Mouse (Mus musculus): ENCODE measurements around the gene Dnajb2. TPM values are rescaled to one million over a fixed set of nuclear protein-coding genes. Genes with fewer than 3 reads are reported as not detected.

The Dnajb2 gene
- total RNA-seq, 2 experiments from 2014 or later, result 58.3 to 61.4 TPM

- DNase-seq, result peak; percentile 85 to 88
- intact Hi-C loops (cut with DNase I), result no loop called here
Observed at GRCm38 (mm10) chr1:75248041-75248772, 12.0 kb downstream of the Dnajb2 start.

DNA sequence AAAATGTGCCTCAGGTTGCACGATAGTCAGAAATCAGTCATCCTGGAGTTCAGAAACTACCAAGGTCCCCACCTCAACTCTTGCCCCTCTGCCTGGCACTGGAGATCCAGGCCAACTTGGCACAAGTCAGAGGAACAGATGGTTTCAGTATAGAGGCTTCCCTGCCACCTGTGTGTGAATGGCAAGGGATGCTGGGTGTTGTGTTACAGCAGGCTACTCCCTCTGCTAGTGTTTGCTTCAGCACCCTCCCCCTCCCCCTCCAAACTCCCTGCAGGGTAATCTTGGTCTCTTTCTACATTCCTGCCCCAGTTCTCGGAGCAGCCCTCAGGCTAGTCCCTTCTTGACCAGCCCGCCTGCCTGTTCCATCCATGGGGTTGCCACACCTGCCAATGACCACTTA lies 14.3 kb downstream of the Dnajb2 start:
- intact Hi-C loops (cut with DNase I), result loop anchor here (10.0 kb wide), 1 partner anchor 306 kb away; no protein-coding TSS in a partner anchor
- DNase-seq, result no peak

- intact Hi-C loops (cut with DNase I), result loop anchor here (1.0 to 10.0 kb wide), 2 partner anchors 17 to 307 kb away; no protein-coding TSS in a partner anchor
- DNase-seq, result peak; percentile 83 to 85
Observed at GRCm38 (mm10) chr1:75251112-75251970, 15.1 kb downstream of the Dnajb2 start.

DNA sequence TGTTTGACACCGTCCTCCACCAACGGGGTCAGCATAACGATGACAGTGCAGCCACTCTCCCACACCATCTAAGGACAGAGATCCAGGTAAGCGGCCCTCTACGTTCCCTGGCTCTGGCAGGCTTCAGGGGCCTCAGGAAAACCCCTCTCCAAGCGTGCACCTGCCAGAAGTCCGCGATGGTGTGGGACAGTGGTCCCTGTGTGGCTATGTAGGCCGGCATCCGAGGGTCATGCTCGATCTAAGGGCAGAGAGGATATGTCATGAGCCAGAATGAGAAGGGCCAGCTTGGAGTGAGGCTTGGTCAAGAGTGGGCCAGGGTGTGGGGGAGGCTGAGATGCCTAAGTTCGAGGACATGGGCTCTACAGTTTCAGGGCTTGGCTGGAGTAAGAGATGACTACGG lies 16.1 kb downstream of the Dnajb2 start:
- no peak for DNase-seq
- intact Hi-C loops (cut with DNase I), result loop anchor here (10.0 kb wide), 1 partner anchor 308 kb away; no protein-coding TSS in a partner anchor

GRCm38 (mm10) chr1:75253029-75253428 lies 16.8 kb downstream of the Dnajb2 start:
- DNase-seq, result no peak
- intact Hi-C loops (cut with DNase I), result loop anchor here (10.0 kb wide), 1 partner anchor 308 kb away; no protein-coding TSS in a partner anchor

DNA sequence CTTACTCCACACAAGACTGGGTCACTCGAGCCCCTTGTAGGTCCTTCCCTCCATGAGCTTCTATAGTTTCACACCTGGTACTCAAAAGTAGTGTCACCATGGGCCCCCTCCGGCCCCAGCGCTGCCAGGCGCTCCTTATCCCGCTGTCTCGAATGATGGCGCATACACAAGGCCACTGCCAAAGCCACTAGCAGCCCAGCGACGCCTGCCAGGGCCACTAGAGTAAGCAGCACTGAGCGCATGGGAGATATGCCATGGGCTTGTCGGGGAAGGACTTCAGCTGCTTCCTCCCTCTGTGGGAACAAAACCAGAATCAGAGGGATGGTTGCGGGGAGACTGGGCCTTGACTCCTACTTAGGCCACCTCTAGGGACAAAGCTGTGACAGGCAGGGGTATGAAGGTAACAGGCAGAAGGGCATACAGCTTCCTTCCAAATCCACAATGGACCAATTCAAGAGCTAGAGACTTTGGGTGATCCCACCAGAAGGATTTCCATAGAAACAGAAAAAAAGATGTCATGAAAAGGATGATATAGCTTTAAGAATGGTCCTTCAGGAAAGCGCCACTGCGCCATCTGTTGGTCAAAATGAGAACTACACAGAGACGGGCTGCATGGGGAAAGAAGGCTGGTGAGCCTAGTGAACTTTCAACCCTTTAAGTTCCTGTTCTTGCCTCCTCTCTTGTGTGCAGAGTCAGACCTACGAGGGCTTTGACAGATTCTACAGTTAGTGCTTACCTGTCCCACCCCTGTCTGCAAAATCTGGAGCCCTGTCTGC lies 17.8 kb downstream of the Dnajb2 start:
- DNase-seq, result peak; percentile 82 to 92
- intact Hi-C loops (cut with DNase I), result loop anchor here (10.0 kb wide), 1 partner anchor 309 kb away; no protein-coding TSS in a partner anchor

GRCm38 (mm10) chr1:75254625-75255013 lies 18.4 kb downstream of the Dnajb2 start:
- DNase-seq, result no peak
- intact Hi-C loops (cut with DNase I), result loop anchor here (10.0 kb wide), 1 partner anchor 310 kb away; no protein-coding TSS in a partner anchor

DNA sequence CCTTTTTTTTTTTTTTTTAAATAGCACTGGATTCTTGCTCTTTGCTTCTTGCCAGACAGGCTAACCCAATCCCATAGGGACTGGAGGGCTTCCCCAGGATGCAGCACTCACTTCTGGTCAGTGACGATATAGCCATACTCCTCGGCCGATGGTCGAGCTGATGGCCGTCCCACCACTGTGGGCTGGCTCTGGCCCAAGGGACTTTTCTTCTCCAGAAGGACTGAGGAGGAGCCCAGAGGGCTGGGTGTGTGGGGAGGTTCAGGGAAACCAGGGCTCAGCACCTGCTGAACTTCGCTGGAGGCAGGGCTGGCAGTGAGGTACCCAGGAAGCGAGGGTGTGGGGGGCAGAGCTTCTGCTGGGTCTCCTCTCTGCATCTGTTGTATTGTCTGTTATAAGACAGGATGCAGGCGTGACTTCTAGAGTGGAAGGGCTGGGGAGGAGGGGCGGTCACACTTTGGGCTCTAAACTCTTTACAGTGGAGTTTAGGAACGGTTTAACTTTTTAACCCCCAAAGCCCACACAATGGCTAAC lies 19.4 kb downstream of the Dnajb2 start:
- DNase-seq, result peak; percentile 30 to 34
- intact Hi-C loops (cut with DNase I), result loop anchor here (10.0 kb wide), 1 partner anchor 311 kb away; no protein-coding TSS in a partner anchor

- intact Hi-C loops (cut with DNase I), result no loop called here
Observed at GRCm38 (mm10) chr1:75261278-75261677, 25.1 kb downstream of the Dnajb2 start.

DNA sequence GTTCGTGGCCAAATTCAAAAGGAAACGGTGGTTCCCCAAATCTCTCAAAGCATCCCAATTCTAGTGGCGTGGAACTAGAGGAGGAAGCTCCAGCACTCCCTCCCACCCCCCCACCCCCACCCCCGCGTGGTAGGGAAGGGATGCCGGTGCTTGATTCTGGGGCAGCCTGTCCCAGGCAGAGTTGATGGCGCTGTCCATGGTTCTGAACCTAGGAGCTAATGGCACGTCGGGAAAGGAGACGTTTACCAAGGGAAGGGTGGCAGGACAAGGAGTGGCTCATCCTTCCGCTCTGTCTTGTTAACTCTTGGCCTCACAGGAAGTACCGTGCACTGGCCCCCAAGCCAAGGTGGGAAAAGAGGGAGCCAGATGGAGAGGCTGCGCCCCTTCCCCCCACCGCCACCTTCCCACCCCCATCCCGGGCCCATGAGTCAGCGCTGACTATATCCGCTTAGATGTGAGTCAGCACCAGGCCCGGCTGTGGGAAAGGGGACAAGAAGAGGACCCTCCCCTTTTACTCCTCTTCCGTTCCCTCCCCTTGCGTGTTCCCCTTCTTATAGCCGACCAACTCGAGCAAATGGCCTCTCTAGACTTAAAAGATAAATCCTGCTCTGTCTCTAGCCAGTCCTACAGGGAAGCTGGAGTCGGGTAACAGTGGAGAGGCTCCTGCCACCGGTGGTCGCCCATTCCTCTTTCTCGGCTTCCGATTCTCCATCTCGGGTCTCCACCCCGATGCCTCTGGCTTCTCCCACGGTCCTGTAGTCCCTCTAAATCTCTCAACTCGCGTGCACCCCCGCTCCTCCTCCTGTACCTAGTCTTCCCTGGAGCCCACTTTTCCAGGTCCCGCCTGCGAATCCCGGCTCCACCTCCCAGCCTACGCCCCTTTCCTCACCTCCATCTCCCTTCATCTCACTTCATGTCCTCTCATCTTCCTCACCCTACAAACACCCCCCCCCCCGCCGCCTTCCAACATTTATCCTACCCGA lies 27.1 kb downstream of the Dnajb2 start:
- intact Hi-C loops (cut with DNase I), result no loop called here

More at GRCm38 (mm10) chr1:75261278-75261677, 25.1 kb downstream of the Dnajb2 start:
- DNase-seq, result no peak

GRCm38 (mm10) chr1:75264091-75264880 lies 28.1 kb downstream of the Dnajb2 start, which contains the start of gene Ptprn:
TSS of gene Ptprn (minus strand) at chr1:75264502.
- intact Hi-C loops (cut with DNase I), result no loop called here
- DNase-seq, result no peak

More for the DNA sequence above, 27.1 kb downstream of the Dnajb2 start:
- DNase-seq, result peak; percentile 70 to 83

- peak; percentile 61 to 77 for DNase-seq
- intact Hi-C loops (cut with DNase I), result no loop called here
Observed at GRCm38 (mm10) chr1:75277195-75278188, 41.3 kb downstream of the Dnajb2 start.

DNA sequence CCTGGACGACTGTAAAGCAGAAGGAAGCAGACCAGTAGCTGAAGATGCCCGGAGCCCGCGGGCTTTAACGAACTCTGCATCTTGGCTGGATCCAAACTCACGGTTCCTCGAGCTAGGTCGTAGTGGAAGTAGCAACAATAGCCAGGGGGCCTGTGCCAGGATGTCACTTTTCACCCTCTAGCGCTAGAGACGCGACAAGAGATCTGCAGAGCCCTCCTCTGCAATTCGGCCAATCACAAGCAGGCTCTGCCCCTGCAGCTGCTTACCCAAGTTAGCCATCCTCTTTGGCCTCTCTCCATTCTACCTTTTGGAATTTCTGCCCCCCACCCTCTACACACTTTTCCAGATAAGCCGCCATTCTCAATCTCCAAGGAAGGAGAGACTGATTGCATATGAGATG lies 42.0 kb downstream of the Dnajb2 start, which contains the start of gene Resp18:
Gene Resp18 (minus strand): TSS at position 188 of the 400 bp plus-strand sequence.
- DNase-seq, result no peak
- intact Hi-C loops (cut with DNase I), result no loop called here

DNA sequence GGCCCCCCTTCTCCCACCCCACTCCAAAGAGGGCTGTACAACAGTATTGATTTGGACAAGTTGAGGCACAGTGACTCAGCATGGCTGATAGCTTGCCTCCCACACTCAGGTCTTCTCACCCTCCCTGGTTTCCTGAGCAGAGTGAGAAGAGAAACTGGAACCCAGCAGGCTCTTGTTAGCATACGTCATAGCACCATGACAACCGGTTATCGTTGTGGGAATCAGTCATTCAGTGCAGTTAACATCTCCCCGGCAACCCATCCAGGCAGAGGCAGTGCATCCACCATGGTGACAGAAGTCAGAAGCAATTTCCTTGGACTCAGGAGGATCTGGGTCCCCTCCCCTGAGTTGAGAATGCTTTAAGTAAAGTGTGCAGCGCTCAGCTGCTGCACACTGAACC lies 46.8 kb downstream of the Dnajb2 start:
- intact Hi-C loops (cut with DNase I), result no loop called here
- DNase-seq, result no peak

DNA sequence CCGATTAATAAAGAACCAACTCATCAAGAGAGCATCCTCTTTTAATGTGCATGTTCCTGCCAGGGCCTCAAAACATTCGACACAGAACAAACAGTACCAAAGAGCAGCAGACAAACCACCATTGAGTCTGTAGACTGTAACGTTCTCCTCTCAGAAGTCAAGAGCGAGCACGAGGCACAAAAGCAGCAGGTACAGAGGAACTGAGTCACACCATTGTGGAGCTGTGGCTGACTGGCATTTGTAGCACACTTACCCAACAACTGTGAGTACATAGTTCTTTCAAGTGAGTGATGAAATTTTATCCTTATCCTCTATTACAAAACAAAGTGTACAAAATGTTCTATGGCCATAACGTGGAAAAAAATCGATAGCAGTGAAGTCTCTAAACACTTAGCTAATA lies 48.7 kb downstream of the Dnajb2 start:
- no peak for DNase-seq
- intact Hi-C loops (cut with DNase I), result no loop called here

DNA sequence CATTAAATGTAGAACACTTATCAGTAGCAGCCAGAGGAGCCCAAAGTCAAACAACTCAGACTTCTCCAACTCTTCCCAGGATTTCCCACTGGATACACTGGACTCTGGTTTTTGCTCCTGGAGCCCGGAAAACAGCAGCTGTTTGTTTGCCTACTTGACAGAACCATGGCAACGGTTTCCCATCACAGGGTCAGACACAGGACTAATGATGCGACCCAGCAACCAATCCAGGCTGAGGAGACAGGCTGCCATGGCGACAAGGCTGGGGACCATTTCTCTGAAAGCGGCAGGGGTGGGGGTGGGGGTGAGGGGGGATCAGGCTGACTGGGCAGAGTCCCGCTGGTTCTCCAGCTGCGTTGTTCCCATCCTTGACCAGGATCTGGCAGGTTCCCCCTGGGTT lies 53.2 kb downstream of the Dnajb2 start:
- peak; percentile 49 to 56 for DNase-seq
- intact Hi-C loops (cut with DNase I), result no loop called here
